In the genomic region with DNA sequence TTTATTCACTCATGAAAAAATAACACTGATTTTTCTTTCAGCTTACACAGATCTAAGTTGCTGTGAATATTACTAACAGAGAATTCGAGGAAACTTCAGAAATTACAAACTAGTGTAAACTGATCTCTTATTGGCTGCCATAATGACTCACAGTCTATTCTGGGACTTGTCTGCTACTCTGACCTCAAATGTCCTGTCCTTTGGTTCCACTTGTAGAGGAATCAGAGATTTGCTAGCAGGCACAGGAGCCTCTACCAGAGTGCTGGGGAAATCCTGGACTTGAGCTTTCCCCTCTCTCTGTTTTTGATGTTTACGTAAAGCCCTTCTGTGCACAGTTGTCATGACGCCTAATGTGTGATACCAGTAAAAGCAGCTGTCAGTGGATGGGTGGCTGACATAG, we compare ENCODE assay signal across 17 mouse cellular contexts. TPM values are rescaled to one million over a fixed set of nuclear protein-coding genes. Genes with fewer than 3 reads are reported as not detected.
A peak's percentile ranks its signal among the peaks of the same experiment; 100 is the strongest.
DNase-seq lines count a peak whose midpoint lies in the region; ATAC-seq lines count a peak whose summit lies in the region.
"Had no signal": no experiment of that assay in that cellular context is flagged by ENCODE, and none has a peak within 500 bp of the region (broad histone marks: within the 10 kb centered on the region; RNA-seq: fewer than 3 reads in every experiment).

No protein-coding gene starts in this region.

- intact Hi-C loops in gastrocnemius, postnatal 14 days (cut with DNase I; ENCODE audit: low total_unique reads), result no loop called here

- no peak overlapping the region for H3K9ac ChIP-seq in hindbrain, embryonic 13.5 days
- H3K9ac ChIP-seq: kidney, embryonic 15.5 days; limb, embryonic 13.5 days; liver, postnatal 0 days; midbrain, embryonic 15.5 days had no signal

- no peaks in the 10 kb centered on the region for H3K27me3 ChIP-seq in heart, embryonic 10.5 days (ENCODE audit: insufficient read depth, poor library complexity, severe bottlenecking)
- 0 out of 2 replicates have a peak, but pooled peaks cover 6% of the 10 kb centered on the region for H3K27me3 ChIP-seq in hindbrain, embryonic 13.5 days
- H3K27me3 ChIP-seq: midbrain, embryonic 15.5 days had no signal

- no peak overlapping the region for H3K4me3 ChIP-seq in heart, embryonic 10.5 days
- H3K4me3 ChIP-seq in hindbrain, embryonic 13.5 days, result no peak overlapping the region
- H3K4me3 ChIP-seq: erythroblast, embryonic 14.5 days; limb, embryonic 13.5 days had no signal

- no peaks in the 10 kb centered on the region for H3K36me3 ChIP-seq in heart, embryonic 10.5 days
- H3K36me3 ChIP-seq in hindbrain, embryonic 13.5 days, result no peaks in the 10 kb centered on the region
- H3K36me3 ChIP-seq: kidney, embryonic 15.5 days; limb, embryonic 13.5 days; midbrain, embryonic 15.5 days had no signal

- 28% methylated on average over 3 of the region's 3 CpGs for WGBS in heart, embryonic 10.5 days
- WGBS in hindbrain, embryonic 13.5 days, result 70% methylated on average over 3 of the region's 3 CpGs

- peak overlapping the region; percentile 16; the same call in 1 of the 2 replicates for H3K27ac ChIP-seq in heart, embryonic 10.5 days
- no peak overlapping the region for H3K27ac ChIP-seq in hindbrain, embryonic 13.5 days
- H3K27ac ChIP-seq: kidney, embryonic 15.5 days; limb, embryonic 13.5 days; midbrain, embryonic 15.5 days; stomach, postnatal 0 days had no signal

- no peaks in the 10 kb centered on the region for H3K9me3 ChIP-seq in heart, embryonic 10.5 days
- no peaks in the 10 kb centered on the region for H3K9me3 ChIP-seq in hindbrain, embryonic 13.5 days
- H3K9me3 ChIP-seq: kidney, embryonic 15.5 days; limb, embryonic 13.5 days; midbrain, embryonic 15.5 days had no signal

- H3K4me1 ChIP-seq in heart, embryonic 10.5 days, result peaks cover 26% of the 10 kb centered on the region
- peaks cover 5% of the 10 kb centered on the region; the same call in 1 of the 2 replicates for H3K4me1 ChIP-seq in hindbrain, embryonic 13.5 days (replicated peaks)
- H3K4me1 ChIP-seq: kidney, embryonic 15.5 days; limb, embryonic 13.5 days; midbrain, embryonic 15.5 days had no signal

- no peak for ATAC-seq in hindbrain, embryonic 13.5 days (ENCODE audit: low FRiP score)
- ATAC-seq: liver, postnatal 0 days had no signal

- H3K4me2 ChIP-seq in hindbrain, embryonic 13.5 days, result no peak overlapping the region

- peak; percentile 13 for DNase-seq in gastrocnemius, postnatal 25 days
- no peak for DNase-seq in gastrocnemius, postnatal 14 days
- peak; percentile 21 for DNase-seq in NIH3T3 (ENCODE audit: low read depth)
- DNase-seq in heart, embryonic 10.5 days (ENCODE audit: low spot score), result peak; percentile 63
- DNase-seq in heart, postnatal 4 days, result peak; percentile 27
- DNase-seq in spleen, adult 18-20 months, result no peak
- DNase-seq in urinary bladder, adult 2 months (ENCODE audit: low spot score), result no peak

RNA-seq across cellular contexts. Expression of a gene that starts 25.5 kb away (rescaled TPM):
- 1 to 10 TPM; 6.7 to 7.9 TPM for total RNA-seq in gastrocnemius, postnatal 25 days (2021)
- 1 to 10 TPM; 7.5 to 8.3 TPM for total RNA-seq in gastrocnemius, postnatal 14 days (2021)
- 23.3 and 23.5 TPM in 2 replicates for polyA plus RNA-seq in heart, embryonic 10.5 days (2016; fragmentation: Nextera tagmentation; extraction: Ambion mirVana)
- 10 to 100 TPM; 16.0 to 18.4 TPM for total RNA-seq in heart, postnatal 4 days (2021)
- polyA plus RNA-seq in urinary bladder, adult 2 months (2012; rRNA removed), result 27.6 and 28.4 TPM in 2 replicates
- polyA plus RNA-seq in hindbrain, embryonic 13.5 days (2015; fragmentation: Nextera tagmentation; extraction: Ambion mirVana), result 50.1 and 51.4 TPM in 2 replicates

RNA-seq across cellular contexts. Expression of a gene that starts 58.0 kb away (rescaled TPM):
- not detected for total RNA-seq in gastrocnemius, postnatal 25 days (2021)
- not detected for total RNA-seq in gastrocnemius, postnatal 14 days (2021)
- polyA plus RNA-seq in heart, embryonic 10.5 days (2016; fragmentation: Nextera tagmentation; extraction: Ambion mirVana), result not detected in 2 replicates
- total RNA-seq in heart, postnatal 4 days (2021), result not detected
- polyA plus RNA-seq in urinary bladder, adult 2 months (2012; rRNA removed), result not detected in 2 replicates
- polyA plus RNA-seq in hindbrain, embryonic 13.5 days (2015; fragmentation: Nextera tagmentation; extraction: Ambion mirVana), result not detected in 2 replicates
- total RNA-seq: hematopoietic stem cell, adult 5-6 weeks; layer of hippocampus, adult 8-10 months; MEL had no signal
- polyA plus RNA-seq: limb, embryonic 13.5 days; midbrain, embryonic 15.5 days had no signal

Comparison
In these comparisons a context has a peak if more than half of its experiments do, and no peak if none do; other contexts are left out.
1. DNase-seq: peak in gastrocnemius, postnatal 25 days (single experiment), NIH3T3 (single experiment), heart, embryonic 10.5 days (single experiment) and heart, postnatal 4 days (single experiment); none in gastrocnemius, postnatal 14 days (single experiment), spleen, adult 18-20 months (0 of 2) and urinary bladder, adult 2 months (single experiment).